Mouse (Mus musculus): ENCODE measurements at regions not wholly inside any gene's neighbourhood (a gene's known extent, or its start where the extent isn't known, plus 50 kb on each side); places are given as distances from the start of the nearest gene placed in this dataset.

DNA sequence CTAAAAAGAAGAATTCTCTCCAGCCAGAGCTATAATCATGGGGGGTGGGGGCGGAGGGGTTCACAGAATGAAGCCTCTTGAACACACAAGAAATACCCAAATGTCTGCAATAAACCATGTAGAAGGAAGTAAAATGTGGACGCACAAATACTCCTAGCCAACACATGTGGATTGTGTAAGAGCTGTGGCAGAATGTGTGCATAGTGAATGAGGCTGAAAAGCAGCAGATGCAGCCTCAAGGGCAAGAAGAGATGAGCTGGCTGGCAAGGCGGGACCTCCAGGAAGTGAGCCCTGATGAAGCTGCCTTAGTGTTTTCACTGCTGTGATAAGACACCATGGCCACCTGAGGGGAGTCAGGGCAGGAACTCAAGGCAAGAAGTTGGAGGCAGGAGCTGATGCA lies 53.3 kb upstream of the Arhgap28 start:
- no peak for DNase-seq (ENCODE audit: low spot score)

DNA sequence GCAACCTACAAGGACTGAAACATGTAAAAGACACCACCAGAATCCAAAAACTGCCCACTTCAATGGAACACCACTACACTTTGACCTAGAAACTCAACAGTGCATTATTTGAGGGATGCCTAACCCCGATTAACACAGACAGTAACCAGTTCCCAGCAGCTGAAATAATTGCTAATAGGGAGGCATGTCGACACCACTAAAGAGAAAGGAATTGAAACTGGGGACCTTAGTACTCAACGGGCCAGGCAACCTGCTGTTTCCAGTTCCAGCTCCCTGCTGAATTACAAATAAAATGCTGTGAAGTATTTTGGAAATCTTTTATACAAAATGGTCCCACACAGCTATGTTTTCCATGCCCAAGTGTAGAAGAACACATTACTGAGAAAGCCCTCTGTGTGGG lies 56.5 kb upstream of the Arhgap28 start:
- DNase-seq (ENCODE audit: low spot score), result no peak

GRCm38 (mm10) chr17:68065751-68066150 lies 61.8 kb upstream of the Arhgap28 start:
- no peak for DNase-seq (ENCODE audit: low spot score)

DNA sequence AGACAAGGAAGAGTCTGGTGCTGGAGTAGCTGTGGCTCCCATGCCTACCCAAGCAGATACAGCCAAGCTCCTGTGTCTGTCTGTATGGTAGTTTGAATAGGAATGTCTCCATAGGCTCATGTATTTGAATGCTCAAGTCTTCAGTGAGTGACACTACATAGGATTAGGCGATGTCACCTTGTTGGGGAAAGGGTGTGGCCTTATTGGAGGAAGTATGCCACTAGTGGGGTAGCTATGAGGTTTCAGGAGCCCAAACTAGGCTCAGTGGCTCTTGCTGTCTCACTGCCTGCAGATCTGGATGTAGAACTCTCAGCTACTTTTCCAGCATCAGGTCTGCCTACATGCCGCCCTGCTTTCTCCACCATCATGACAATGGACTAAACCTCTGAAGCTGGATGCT lies 62.3 kb upstream of the Arhgap28 start:
- no peak for DNase-seq (ENCODE audit: low spot score)

DNA sequence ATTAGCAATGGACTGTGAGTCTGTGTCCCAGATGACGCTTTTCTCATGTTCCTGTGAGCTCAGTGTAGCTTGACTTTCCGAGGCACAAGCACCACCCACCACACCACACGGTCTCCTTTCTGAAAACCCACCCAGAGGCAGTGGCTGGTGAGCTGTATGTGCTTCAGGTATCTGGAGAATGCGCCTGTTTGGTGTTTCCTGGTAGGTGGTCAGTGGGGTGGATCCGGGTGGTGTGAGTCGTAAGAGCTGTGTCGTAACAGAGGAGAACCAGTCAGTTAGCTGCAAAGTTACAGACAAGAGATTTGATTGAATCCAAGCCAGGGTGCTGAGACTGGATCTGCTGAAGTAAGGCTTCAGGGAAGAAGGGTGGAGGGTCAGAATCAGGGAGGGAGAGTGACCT lies 65.1 kb upstream of the Arhgap28 start:
- no peak for DNase-seq (ENCODE audit: low spot score)

GRCm38 (mm10) chr17:68069484-68069883 lies 65.6 kb upstream of the Arhgap28 start:
- DNase-seq (ENCODE audit: low spot score), result no peak

DNA sequence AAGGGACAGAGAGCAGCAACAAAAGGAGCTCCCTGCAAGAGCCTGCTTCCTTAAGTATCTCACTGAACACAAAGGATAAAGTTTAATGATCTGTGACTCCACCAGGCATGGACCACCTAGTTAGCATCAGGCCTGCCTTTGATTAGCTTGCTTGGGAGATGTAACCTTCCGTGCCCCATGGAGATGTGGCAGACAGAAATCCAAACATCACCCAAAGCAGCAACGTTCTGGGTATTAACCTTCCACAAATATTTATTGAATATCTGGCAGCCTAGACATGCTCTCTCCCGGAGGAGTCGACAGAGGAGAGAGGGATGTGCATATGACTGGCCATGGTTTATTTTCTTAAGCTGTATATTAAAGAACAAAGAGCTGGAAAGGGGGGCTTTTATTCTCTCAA lies 67.6 kb upstream of the Arhgap28 start:
- DNase-seq (ENCODE audit: low spot score), result no peak

- peak; percentile 8 for DNase-seq (ENCODE audit: low spot score)
Observed at GRCm38 (mm10) chr17:68075712-68076111, 71.8 kb upstream of the Arhgap28 start.

DNA sequence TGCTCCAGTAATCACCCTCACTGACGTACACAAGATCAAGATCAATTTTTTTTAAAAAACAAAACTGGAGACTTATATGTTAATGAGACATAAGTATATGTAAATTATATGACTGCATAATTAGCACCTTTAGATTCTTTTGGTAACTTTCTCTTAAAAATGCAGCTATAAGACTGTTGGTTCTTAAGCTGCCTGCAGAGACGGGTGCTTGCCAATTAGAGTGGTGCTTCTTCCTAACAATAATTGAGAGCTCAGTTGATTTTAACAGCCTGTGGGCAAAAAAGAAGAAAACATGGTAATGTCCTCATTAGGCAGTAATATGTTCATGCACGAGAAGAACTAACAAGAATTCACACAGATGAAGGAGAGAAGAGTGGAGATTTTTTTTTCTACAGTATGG lies 74.8 kb upstream of the Arhgap28 start:
- DNase-seq (ENCODE audit: low spot score), result no peak

GRCm38 (mm10) chr17:68084446-68084845 lies 80.5 kb upstream of the Arhgap28 start:
- DNase-seq (ENCODE audit: low spot score), result no peak

GRCm38 (mm10) chr17:68087149-68087548 lies 83.2 kb upstream of the Arhgap28 start:
- DNase-seq (ENCODE audit: low spot score), result no peak

DNA sequence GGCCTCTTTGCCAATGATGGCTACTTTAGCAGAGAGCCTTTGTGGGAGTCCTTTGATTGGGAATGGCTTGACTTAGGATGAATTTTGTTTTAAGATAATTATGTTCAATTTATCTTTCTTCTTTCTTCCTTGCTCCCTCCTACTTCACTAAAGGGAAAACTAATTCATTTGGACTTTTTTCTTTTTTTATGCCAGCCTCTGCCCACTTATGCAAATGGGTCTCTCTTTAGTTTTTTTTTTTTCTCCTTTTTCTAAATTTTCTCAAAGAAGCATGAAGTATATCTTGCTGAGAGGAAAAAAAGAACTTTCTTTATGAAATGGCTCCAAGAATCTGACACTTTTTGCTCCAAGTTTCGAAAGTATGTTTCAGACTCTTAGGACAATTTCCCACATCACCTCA lies 85.3 kb upstream of the Arhgap28 start:
- DNase-seq (ENCODE audit: low spot score), result no peak

GRCm38 (mm10) chr17:68089830-68090229 lies 85.9 kb upstream of the Arhgap28 start:
- DNase-seq (ENCODE audit: low spot score), result no peak

- DNase-seq (ENCODE audit: low spot score), result no peak
Observed at GRCm38 (mm10) chr17:68096982-68097381, 93.1 kb upstream of the Arhgap28 start.

GRCm38 (mm10) chr17:68097436-68097835 lies 93.5 kb upstream of the Arhgap28 start:
- DNase-seq (ENCODE audit: low spot score), result no peak

DNA sequence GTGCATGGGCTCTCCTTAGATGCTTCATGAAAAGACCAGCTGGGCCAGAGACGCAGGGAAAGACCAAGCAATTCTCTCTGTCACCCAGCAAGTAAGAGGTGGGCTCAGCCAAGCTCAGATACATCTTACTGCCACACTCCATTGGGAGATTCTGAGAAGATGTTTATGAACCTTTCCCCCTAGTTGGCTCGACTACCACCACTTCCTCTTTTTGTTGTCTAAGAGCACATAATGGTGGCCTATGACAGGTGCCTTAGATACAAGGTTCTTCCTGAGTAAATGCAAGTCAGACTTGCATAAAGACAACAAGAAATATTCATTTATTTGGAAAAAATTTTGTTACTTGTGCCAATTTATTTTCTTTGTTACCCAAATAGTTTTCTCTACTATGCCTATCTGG lies 96.2 kb upstream of the Arhgap28 start:
- no peak for DNase-seq (ENCODE audit: low spot score)

DNA sequence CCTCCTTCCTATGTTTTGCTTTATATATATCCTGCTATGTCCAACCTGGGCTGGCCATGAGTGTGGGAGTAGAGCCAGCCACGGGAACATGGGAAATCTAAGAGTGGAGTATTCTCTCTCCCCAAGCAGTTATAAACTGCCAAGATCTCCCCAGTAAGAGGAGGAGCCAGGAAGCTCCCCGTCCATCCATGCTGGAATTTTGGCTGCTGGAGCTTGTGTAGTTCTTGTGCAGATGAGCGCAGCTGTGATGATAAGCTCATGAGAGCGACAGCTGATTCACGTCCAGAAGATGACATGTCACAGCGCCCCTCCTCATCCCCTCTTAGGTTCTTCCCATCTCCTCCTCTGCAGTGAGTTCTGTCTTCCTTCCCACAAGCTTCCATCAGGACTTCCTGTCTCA lies 99.4 kb upstream of the Arhgap28 start:
- no peak for DNase-seq (ENCODE audit: low spot score)

GRCm38 (mm10) chr17:68106366-68106765 lies 102.4 kb upstream of the Arhgap28 start:
- no peak for DNase-seq (ENCODE audit: low spot score)

DNA sequence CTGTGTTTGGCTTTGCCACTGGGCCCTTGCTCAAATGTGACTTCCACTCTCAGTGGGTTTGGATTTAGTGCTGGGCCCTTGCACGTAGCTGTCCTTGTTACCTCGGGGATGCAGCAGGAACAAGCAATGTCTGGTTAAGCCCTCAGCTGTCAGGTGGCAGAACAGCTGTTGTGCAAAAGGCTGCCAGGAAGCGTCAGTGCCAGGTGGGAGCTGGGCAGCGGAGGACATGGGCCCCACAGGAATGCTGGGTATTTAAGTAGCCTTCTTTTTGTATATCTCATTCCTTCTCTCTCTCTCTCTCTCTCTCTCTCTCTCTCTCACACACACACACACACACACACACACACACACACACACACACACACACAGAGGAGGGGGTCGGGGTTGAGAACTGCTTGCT lies 104.0 kb upstream of the Arhgap28 start:
- DNase-seq (ENCODE audit: low spot score), result no peak

DNA sequence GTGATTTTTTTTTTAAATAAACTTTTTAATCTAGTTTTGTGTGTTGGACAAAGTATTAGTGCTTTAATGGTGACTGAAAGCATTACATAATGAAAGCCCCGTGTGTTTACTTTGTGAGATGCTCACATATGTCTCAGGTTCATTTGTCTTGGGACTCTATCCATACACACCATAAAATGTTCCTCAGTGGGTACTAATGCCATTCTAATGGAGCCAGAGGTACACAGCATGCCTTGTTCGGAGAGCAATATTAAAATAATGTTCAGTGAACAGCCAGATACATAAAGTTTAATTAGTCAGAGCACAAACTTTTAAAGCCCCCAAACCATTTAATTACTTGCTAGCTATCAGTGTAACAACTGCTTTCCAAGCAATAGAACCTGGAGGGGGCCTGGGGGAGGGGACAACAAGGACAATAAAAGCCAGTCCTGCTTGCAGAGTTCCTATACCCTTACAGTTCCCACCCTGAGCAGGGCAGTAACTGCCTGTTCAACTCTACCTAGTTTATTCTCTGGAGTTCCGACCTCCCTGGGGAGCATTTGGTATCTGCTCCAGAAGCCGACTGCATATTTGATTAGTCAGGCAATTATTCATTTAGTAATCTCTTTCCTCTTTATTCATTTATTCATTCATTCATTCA lies 108.0 kb upstream of the Arhgap28 start:
- DNase-seq (ENCODE audit: low spot score), result no peak

DNA sequence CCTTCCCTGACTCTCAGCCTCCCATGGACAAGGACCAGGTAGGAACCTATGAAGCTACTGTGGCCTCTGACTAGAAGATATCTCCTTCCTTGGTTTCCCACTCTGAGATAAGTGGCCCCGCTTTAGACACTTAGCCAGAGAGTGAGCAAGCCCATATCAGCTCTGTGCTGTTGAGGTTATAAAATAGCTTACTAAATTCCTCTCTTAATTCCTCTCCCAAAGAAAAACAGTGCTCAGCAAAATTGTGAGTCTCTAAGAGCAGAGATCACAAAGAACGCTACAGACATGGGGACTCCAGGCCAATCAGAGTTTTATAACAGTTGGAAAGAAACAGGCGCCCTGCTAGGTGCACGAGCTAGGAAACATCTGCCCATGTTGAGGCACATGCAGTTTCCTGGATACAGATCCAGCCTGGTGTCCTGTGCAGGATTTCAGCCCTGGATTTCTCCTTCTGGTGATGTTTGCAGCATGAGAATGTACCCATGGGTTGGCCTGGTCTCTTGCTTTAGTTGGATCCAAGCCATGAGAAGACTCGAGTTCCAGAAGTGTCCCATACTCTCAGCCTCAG lies 108.9 kb upstream of the Arhgap28 start:
- DNase-seq (ENCODE audit: low spot score), result no peak

GRCm38 (mm10) chr17:68115599-68115998 lies 111.7 kb upstream of the Arhgap28 start:
- DNase-seq (ENCODE audit: low spot score), result no peak

DNA sequence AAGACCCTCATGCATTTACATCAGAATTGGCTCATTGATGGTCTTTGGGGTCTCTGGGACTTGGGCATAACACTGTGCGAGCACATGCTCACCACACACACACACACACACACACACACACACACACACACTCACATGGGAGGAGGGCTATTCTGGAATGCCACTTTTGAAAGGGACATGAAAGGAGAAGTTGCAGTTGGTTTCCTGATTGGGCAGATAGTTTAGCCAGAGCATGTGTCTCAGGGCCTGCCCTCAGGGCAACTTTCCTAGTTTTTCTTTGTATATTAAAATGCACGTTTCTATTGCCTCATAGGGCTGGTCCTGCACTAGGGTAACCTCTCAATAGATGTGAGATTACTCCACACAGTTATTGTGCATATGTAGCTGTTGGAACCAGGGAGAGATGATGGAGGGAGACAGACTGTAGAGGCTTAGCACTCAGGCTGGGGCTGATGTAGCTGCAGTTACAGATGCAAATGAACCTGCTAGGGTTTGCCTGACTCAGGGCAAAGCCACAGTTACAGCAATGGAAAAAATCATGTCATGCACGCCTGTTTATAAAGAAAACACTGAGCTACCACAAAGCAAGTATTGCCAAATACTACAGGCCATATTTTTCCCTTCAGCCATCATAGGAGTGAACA lies 115.3 kb upstream of the Arhgap28 start:
- DNase-seq (ENCODE audit: low spot score), result no peak

DNA sequence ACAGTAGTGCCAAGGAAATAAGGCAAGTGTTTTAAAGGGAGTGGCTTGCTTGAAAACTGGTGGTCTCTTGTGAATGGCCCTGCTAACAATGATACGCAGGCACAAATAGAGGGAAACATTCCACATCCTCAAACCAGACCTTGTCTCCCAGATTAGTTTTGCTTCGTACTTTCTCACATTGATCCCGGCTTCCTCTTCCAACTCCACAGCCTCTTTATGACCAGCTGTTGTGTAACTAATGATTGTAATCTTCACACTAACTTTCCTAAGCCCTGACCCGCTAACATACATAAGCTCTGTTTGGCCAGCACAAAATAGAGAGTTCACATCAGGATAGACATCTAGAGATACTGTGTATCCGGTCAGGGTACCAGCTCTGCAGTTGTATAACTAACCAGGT lies 116.3 kb upstream of the Arhgap28 start:
- no peak for DNase-seq (ENCODE audit: low spot score)
